Mouse (Mus musculus): Measurements from ENCODE around the gene Mrpl46. TPM values are rescaled to one million over a fixed set of nuclear protein-coding genes. Genes with fewer than 3 reads are reported as not detected.

The Mrpl46 gene
- polyA plus RNA-seq, 1 experiment = 25.0 TPM

DNA sequence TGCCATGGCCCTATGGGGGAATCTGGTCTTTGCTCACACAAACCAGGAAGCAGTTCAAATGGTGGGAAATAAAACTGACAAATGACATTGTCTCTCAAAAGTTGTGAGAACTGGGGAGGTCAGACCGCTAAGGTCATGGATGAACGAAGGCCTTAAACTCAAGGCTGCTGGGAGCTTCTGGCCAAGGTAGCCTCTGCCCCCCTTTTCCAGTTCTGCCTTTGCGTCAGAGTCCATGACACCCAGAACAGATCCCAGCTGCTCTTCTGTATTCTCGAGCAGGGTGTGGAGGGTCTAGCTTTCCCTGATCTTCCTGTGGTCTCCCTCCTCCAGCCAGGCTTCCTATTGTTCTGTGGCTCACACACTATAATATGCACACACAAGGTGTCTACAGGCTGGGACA lies 23.9 kb upstream of the Mrpl46 start:
- peaks cover 8% of the 10 kb centered on the region; the same call in 1 of the 2 replicates for H3K4me1 ChIP-seq (replicated peaks; ENCODE audit: control insufficient read depth, insufficient read depth, low read length)
- H3K36me3 ChIP-seq (ENCODE audit: control insufficient read depth, insufficient read depth, low read length) = no peaks in the 10 kb centered on the region
- DNase-seq = no peak
- TF ChIP-seq CTCF (IDR thresholded peaks at IDR 0.05; ENCODE audit: borderline replicate concordance, control insufficient read depth, extremely low read depth, insufficient read depth, low read length, poor library complexity) (no peak), POLR2A (IDR thresholded peaks at IDR 0.05; ENCODE audit: control insufficient read depth, extremely low read depth, insufficient read depth, low read length, poor library complexity) (no peak)
- no peaks in the 10 kb centered on the region for H3K27me3 ChIP-seq (ENCODE audit: control insufficient read depth, insufficient read depth, low read length)
- no peak overlapping the region; the same call in 1 of the 2 replicates for H3K27ac ChIP-seq (ENCODE audit: control insufficient read depth, insufficient read depth, low read length)
- no peak overlapping the region for H3K4me3 ChIP-seq (ENCODE audit: control insufficient read depth, insufficient read depth, low read length)
- whole genome bisulfite sequencing = 94% methylated on average over 4 of the region's 4 CpGs

DNA sequence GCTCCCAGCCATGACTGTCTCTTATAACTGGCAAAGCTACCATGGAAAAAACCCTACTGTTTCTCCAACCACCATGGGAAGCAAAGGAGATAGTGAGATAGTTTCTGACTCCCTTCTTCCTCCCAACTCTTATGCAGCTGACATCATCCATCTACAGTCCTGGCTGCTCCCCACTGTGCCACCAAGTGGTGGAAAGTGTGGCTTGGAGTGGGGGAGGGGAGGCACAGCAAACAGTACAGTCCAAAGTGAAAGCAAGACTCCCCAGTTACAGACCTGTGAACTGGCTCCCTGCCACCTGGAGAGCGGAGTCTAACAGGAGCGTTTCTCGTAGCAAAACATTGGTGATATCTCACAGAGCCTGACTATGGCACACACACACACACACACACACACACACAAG lies 20.5 kb upstream of the Mrpl46 start:
- Histone ChIP-seq H3K36me3 (ENCODE audit: control insufficient read depth, insufficient read depth, low read length) (no peaks in the 10 kb centered on the region), H3K4me1 (replicated peaks; ENCODE audit: control insufficient read depth, insufficient read depth, low read length) (peaks cover 8% of the 10 kb centered on the region; the same call in 1 of the 2 replicates), H3K27ac (ENCODE audit: control insufficient read depth, insufficient read depth, low read length) (no peak overlapping the region), H3K4me3 (ENCODE audit: control insufficient read depth, insufficient read depth, low read length) (no peak overlapping the region), H3K27me3 (ENCODE audit: control insufficient read depth, insufficient read depth, low read length) (no peaks in the 10 kb centered on the region)
- no peak for TF ChIP-seq POLR2A (IDR thresholded peaks at IDR 0.05; ENCODE audit: control insufficient read depth, extremely low read depth, insufficient read depth, low read length, poor library complexity)
- no peak for TF ChIP-seq CTCF (IDR thresholded peaks at IDR 0.05; ENCODE audit: borderline replicate concordance, control insufficient read depth, extremely low read depth, insufficient read depth, low read length, poor library complexity)
- DNase-seq = peak; percentile 31
- 19% methylated on average over 3 of the region's 3 CpGs for WGBS

DNA sequence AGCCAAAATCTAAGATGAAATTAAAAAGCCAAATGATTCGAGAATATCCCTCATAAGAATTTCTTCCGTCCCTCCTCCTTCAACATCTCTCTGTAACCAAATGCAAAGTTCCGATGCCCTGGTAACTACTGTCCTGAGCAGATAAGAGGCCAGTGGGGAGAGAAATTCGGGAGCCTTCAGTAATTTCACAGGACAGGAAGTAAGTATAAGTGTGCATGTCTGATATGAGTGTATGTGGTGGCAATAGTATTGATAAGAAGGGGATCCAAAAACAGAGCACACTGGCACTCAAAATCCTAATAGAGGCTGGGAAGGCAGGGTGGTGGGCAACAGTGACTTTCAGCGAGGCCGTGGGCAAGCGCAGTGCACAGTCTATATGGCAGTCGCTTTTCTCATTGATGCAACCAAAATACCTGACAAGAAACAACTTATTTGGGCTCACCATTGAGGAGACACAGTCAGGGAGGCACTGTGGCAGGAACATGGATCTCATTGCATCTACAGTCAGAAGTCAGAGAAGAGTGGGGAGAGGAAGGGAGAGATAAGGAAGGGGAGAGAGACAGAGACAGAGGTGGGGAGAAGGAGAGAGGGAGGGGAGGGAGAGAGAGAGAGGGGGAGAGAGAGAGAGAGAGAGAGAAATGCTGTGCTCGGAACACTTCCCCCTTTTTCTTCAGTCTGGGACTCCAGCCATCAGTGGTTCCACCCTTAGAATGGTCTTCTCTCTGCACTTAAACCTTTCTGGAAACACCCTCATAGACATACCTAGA lies 16.6 kb upstream of the Mrpl46 start:
- no peak overlapping the region for H3K4me3 ChIP-seq (ENCODE audit: control insufficient read depth, insufficient read depth, low read length)
- DNase-seq = no peak
- peaks cover 8% of the 10 kb centered on the region; the same call in 1 of the 2 replicates for H3K4me1 ChIP-seq (replicated peaks; ENCODE audit: control insufficient read depth, insufficient read depth, low read length)
- H3K27me3 ChIP-seq (ENCODE audit: control insufficient read depth, insufficient read depth, low read length) = no peaks in the 10 kb centered on the region
- H3K36me3 ChIP-seq (ENCODE audit: control insufficient read depth, insufficient read depth, low read length) = no peaks in the 10 kb centered on the region
- whole genome bisulfite sequencing = 55% methylated on average over 9 of the region's 9 CpGs
- TF ChIP-seq CTCF (IDR thresholded peaks at IDR 0.05; ENCODE audit: borderline replicate concordance, control insufficient read depth, extremely low read depth, insufficient read depth, low read length, poor library complexity) (no peak), POLR2A (IDR thresholded peaks at IDR 0.05; ENCODE audit: control insufficient read depth, extremely low read depth, insufficient read depth, low read length, poor library complexity) (no peak)
- H3K27ac ChIP-seq (ENCODE audit: control insufficient read depth, insufficient read depth, low read length) = no peak overlapping the region

DNA sequence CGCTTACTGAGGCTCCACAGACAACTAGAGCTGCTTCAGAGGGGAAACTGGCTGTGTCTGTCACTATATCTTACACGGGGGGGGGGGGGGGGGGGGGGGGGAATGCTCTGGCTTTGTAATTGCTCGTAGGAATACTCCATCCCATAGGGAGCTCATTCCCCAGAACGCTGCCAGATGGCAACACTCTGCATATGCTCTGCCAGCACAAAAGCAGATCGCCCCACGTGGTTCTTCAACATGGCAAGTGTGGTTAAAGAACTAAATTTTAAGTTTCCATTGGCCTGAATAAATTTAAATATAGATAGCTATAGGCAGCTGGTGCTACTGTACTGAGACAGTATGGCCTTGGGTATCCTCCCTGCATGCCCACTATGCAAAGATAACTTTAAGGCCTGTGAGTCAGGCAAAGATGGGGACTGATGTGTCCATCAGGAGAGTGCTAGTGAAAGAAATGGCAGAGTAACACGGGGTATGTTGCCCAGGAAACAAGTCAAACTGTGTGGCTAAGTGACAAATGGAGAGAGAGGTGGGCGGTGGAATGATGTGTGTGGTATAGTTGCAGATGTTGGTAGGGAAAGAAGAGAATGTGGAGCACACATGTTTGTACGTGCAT lies 14.6 kb upstream of the Mrpl46 start:
- no peak for DNase-seq

DNA sequence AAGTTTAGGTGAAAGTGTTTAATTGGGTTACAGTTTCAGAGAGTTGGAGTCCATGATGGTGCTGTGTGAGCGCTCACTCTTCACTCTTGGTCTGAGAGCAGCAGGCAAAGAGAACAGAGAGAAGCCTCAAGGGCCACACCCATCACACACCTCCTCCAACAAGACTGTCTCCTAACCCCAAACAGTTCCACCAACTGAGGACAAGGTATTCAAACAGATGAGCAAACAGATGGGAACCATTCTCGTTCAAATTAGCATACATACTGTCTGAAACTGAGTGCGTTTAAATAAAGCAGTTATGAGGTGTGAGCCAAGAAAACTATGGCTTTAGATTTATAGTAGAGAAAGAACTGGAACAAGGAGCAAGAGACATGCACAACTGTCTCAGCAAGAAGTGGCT lies 13.3 kb upstream of the Mrpl46 start:
- H3K4me3 ChIP-seq (ENCODE audit: control insufficient read depth, insufficient read depth, low read length) = no peak overlapping the region
- H3K4me1 ChIP-seq (replicated peaks; ENCODE audit: control insufficient read depth, insufficient read depth, low read length) = peaks cover 9% of the 10 kb centered on the region
- WGBS = 94% methylated on average over 3 of the region's 3 CpGs

More for the DNA sequence above, 14.6 kb upstream of the Mrpl46 start:
- Histone ChIP-seq H3K27me3 (ENCODE audit: control insufficient read depth, insufficient read depth, low read length) (no peaks in the 10 kb centered on the region), H3K36me3 (ENCODE audit: control insufficient read depth, insufficient read depth, low read length) (no peaks in the 10 kb centered on the region; the same call in 1 of the 2 replicates), H3K27ac (ENCODE audit: control insufficient read depth, insufficient read depth, low read length) (no peak overlapping the region), H3K4me1 (replicated peaks; ENCODE audit: control insufficient read depth, insufficient read depth, low read length) (peaks cover 8% of the 10 kb centered on the region), H3K4me3 (ENCODE audit: control insufficient read depth, insufficient read depth, low read length) (no peak overlapping the region)
- no peak for TF ChIP-seq POLR2A (IDR thresholded peaks at IDR 0.05; ENCODE audit: control insufficient read depth, extremely low read depth, insufficient read depth, low read length, poor library complexity)
- no peak for TF ChIP-seq CTCF (IDR thresholded peaks at IDR 0.05; ENCODE audit: borderline replicate concordance, control insufficient read depth, extremely low read depth, insufficient read depth, low read length, poor library complexity)
- 75% methylated on average over 9 of the region's 9 CpGs for WGBS

DNA sequence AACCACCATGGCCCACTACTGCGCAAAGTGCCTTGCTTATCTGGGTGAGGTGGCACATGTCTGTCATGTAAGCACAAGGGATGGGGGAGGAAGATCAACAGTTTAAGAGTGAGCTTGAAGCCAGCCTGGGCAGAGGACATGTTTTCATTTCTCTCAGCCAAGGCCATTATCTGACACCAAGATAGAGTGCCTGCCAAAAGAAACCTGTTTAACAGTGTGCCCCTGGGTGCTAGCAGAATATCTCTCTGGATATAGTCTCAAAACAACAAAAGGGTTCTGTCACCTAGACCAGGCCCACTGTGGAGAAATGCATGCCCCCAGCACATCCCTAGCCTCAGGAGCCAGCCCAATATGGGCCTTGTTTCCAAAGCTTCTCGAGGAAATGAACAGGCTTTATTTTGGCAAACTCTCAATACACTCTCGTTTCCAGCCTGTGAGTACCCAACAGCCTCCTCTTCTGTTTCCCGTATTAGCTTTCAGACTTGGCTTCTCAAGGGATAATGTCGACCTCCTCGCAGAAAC lies 11.3 kb upstream of the Mrpl46 start:
- WGBS = 69% methylated on average over 6 of the region's 6 CpGs
- TF ChIP-seq CTCF (IDR thresholded peaks at IDR 0.05; ENCODE audit: borderline replicate concordance, control insufficient read depth, extremely low read depth, insufficient read depth, low read length, poor library complexity) = no peak
- no peak for TF ChIP-seq POLR2A (IDR thresholded peaks at IDR 0.05; ENCODE audit: control insufficient read depth, extremely low read depth, insufficient read depth, low read length, poor library complexity)
- Histone ChIP-seq H3K36me3 (ENCODE audit: control insufficient read depth, insufficient read depth, low read length) (peaks cover 12% of the 10 kb centered on the region), H3K4me1 (replicated peaks; ENCODE audit: control insufficient read depth, insufficient read depth, low read length) (peaks cover 10% of the 10 kb centered on the region), H3K4me3 (ENCODE audit: control insufficient read depth, insufficient read depth, low read length) (no peak overlapping the region), H3K27ac (ENCODE audit: control insufficient read depth, insufficient read depth, low read length) (no peak overlapping the region), H3K27me3 (ENCODE audit: control insufficient read depth, insufficient read depth, low read length) (no peaks in the 10 kb centered on the region)
- DNase-seq = no peak

More for the DNA sequence above, 13.3 kb upstream of the Mrpl46 start:
- Histone ChIP-seq H3K27ac (ENCODE audit: control insufficient read depth, insufficient read depth, low read length) (no peak overlapping the region), H3K27me3 (ENCODE audit: control insufficient read depth, insufficient read depth, low read length) (no peaks in the 10 kb centered on the region), H3K36me3 (ENCODE audit: control insufficient read depth, insufficient read depth, low read length) (peaks cover 3% of the 10 kb centered on the region; the same call in 1 of the 2 replicates)
- TF ChIP-seq POLR2A (IDR thresholded peaks at IDR 0.05; ENCODE audit: control insufficient read depth, extremely low read depth, insufficient read depth, low read length, poor library complexity) = no peak
- no peak for TF ChIP-seq CTCF (IDR thresholded peaks at IDR 0.05; ENCODE audit: borderline replicate concordance, control insufficient read depth, extremely low read depth, insufficient read depth, low read length, poor library complexity)
- no peak for DNase-seq
